Mouse (Mus musculus): Measurements from ENCODE around the gene Abhd12b.

The Abhd12b gene

DNA sequence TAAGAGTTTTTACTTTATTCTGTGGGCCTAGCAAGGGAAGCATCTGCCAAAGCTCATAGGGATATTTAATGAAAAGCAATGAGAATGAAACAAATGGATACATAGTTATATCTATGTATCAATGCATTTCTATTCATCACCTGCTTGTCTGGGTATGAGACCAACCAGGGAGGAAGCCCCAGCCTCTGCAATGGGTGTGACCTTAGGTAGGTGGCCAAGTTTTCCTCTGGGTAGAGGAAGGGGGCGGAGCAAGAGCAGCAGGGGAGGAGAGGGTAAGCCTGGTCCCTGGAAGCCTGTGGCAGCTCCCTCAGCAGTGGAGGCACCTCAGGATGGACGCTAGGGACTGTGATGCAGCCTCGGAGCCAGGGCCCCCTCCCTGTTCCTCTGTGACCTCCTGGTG, at the start of gene Abhd12b:
Gene Abhd12b (plus strand): TSS at position 301 of the 400 bp plus-strand sequence.
- no peak for DNase-seq (ENCODE audit: low spot score)

DNA sequence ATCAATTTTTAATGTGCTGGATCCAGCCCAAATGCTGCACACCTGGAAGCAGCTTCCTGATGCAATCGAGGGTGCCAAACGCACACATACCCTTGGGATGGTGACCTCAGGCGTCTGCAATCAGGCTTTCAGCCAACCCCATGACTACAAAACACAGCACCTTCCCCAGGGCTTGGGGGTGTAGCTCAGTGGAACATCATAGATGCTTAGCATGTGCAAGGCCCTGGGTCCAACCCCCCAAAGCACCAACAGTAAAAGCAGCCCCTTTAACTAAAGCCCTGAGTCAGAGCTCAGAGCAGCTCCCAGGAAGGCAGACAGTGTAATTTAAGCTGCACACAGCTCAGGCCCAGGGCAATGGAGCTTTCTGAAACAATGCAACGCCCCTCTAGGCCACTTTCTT, 49.7 kb upstream of the Abhd12b start:
- DNase-seq (ENCODE audit: low spot score) = no peak

DNA sequence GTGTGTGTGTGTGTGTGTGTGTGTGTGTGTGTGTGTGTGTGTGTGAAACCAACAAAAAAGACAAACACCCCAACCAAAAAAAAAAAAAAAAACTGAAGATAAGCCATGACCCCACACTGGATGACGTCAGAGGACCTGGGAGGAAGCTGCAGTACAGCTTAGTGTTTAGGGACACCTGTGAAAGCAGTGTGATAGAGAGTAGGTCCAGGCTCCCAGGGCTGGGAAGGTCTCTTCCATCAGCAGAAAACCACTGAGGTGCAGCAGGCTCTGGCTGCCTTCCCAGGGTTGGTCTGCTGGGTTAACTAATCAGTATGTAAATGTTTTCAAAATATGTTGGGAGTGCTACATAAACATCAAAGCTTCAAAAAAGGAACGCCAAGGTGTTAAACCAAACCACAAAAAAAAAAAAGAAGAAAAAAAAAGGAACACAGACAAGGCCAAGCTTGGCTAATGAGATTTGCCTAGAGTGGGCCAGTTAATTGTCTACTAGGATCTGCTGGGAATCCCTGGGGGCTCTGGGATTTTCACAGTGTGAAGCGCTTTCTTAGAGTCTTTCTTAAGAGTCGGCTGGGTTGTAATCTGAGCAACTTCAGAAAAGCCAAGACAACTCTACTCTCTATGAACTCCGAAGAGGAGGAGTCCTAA, 49.0 kb upstream of the Abhd12b start:
- no peak for DNase-seq (ENCODE audit: low spot score)

DNA sequence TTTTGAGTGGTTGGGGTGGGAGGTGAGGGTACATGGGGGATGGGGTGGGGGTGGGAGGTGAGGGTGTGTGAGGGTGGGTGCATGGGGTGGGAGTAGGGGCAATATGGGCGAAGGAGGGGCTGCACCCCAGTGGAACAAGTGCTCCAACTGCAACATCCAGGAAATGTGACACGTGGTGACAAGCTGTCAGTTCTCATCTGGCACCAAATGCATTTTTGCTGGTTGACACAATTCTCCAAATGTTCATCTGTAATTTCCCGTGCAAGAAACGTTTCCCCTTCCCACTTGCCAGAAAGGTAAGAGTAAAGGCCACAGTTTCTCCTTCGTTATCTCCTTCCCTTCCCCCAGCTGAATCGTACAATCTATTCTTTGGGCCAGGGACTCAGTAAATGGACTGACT, 48.1 kb upstream of the Abhd12b start:
- DNase-seq (ENCODE audit: low spot score) = no peak

DNA sequence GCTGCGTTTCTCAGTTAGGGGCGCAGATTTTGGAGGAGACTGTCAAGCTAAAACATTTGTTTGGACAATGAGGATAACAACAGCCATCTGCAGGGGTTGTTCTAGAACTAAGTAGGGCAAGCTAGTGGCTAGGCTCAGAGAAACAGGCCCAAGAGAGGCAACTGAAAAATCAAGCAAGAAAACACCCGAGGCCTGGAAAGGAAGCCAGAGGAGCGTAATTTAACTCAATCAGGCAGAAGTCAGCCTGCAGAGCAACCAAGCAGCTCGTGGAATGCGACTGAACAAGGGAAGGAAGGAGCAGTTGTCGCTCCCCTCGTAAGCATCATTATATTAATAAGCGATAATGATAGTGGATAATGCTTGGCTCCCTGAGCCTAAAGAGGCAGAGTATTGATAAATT, 47.4 kb upstream of the Abhd12b start:
- DNase-seq (ENCODE audit: low spot score) = no peak

DNA sequence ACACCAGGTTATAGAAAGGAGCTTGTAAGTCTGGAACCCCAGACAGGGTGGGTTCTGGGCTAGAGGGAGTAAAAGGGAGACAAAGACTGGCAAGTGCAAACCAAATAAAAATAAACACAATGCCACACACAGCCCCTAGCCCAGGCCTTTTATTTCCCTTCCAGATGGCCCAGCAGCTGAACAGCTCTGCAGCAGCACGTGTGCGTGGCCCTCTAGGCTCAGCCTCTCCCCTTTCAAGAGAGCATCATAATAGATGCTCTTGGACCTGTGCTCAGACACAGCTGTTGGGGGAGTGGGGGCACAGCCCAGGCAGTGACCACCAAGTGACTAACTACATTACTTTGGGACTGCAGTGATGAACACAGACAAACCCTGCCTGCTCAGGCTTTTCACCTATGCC, 45.8 kb upstream of the Abhd12b start:
- no peak for DNase-seq (ENCODE audit: low spot score)

DNA sequence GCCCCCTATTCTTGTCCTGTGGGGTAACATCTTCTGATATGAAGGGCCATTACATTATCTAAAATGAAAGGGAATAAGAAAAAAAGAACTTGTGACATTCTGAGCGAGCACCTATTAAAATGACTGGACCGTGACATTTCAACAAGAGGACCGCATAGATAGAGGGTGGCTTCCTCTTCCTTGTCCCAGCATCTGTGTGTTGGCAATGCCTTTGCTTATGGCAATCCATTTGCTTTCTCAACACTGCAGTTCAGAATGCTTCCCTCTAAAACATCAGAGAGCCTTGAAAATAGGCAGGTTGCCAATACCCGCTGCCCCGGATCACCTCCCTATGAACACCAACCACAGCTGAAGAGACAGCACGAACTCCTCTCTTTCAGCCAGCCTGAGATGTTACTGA, 44.0 kb upstream of the Abhd12b start:
- no peak for DNase-seq (ENCODE audit: low spot score)

DNA sequence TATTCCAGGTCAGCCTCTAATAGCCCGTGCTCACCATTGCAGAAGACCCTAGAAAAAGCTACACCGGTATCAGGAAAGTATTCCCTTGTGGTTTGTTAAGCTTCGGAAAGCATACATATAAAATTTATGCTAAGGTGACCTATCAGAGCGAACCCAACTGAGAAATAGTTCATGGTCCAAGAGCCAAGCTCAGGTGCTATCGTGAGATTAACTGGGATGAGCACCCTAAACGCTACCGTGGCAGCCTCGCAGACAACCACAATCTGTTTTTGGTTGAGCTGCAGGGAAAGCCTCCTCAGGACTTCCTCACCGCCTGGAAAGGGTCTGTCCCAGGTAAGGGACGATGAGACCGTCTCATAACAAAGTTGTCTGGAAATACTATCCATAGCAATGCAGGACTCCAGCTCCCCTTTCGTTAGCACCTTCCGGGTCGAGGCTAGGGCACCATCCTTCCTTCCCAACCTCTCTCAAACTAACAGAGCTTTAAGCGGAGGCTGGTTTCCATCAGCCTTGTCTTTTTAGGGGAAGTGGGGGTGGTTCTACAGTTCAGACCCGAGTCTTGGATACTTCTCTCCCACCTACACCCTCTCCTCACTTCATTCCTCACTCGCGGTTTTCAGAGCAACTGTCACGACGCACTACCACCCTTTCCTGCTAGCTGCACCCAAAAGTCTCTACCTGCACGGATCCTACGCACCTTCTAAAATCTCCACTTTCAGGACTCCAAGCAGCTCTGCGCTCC, 43.4 kb upstream of the Abhd12b start:
- DNase-seq (ENCODE audit: low spot score) = no peak

DNA sequence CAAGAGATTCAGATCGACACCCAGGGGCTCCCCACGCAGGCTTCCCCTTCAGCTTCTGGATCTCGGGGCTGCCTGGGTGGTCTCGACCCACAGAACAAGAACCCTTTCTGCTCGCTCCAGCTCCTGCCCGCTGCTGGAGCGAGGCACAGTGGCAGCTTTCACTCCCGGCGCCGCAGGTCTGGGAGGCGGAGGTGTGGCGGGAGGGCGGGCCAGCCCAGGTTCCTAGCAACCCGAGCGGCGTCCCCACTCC, 42.9 kb upstream of the Abhd12b start:
- no peak for DNase-seq (ENCODE audit: low spot score)

DNA sequence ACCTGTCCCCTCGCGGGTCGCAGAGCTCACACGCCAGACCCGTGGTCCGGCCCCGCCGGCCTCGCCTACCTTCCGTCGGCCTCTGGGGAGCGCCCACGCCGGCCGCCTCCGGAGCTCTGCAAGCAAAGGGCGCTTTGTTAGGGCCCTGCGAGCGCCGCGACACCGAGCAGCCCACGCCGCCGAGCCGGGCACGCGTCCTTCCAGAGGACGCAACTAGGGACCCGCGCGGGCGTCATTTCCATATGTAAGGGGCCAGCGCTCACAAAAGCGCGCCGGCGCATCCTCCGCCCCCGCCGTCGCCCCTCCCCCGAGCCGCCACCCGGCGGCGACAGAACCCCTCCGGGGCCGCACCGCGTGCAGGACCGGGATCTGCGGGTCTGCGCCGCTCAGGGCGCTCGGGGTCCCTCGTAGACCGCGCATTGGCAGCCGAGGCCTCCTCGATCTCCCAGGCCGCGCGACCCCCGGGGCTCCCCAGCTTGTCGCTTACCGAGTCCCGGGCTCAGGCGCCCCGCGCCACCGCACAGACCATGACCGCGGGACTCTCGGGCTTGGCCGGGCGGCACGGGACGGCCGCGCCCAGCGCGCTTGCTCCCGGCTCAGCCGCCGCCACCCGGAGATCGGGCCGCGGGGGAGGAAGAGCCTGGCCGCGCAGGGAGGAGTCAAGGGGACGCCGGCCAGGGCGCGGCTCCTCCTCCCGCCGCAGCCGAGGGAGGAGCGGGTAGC, 42.4 kb upstream of the Abhd12b start:
- DNase-seq (ENCODE audit: low spot score) = no peak

DNA sequence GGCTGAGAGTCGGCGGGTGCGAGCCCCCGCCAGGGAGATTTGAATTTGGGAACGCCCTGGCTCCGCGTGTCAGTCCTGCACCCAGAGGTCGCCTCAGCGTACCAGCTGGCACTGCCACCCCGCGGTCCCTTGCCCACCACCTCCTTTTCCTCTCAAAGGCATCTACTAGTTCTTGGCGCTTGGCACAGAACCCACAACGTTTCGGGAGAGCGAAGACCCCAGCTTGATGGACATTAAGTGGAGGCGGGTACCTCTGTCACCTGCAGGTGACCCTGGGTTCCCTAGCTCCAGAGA, 41.9 kb upstream of the Abhd12b start:
- no peak for DNase-seq (ENCODE audit: low spot score)

DNA sequence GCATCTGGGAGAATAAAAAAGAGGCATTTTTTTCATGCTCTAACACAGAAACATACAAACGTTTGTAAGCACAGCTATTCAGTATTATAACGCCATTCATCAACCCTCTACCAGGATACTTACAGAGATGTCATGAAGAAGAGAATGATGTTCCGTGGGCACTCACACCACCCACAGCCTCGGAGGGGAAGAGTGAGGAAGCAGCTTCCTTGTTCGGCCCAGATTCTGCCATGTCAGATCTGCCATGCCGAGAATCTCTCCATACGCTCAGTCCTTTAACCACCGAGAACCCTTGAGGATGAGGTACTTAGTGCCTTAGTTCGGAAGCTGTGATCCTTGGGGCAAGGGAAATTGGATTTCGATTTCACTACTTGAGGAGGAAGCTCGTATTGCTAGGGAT, 40.6 kb upstream of the Abhd12b start, which contains the start of gene Nin:
Gene Nin (minus strand): TSS at position 367 of the 400 bp plus-strand sequence.
- DNase-seq (ENCODE audit: low spot score) = no peak

DNA sequence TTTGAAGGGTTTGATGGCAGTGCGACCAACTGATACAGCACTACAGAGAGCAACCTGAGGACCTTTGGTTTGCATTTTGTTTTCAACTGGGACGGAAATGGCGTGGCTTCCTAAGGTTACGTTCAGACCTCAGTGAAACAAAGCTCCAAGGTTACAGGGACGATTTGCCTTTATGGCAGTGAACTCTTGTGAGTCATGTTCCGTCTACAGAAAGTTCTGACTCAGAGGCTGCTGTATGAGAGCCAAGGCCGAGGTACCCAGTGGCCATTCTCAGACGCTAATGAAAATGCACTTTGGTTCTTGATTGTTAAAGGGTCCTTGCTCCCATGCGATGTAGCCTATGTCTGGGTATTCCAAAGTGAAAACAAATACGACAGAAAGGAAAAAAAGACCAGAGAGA, 36.8 kb upstream of the Abhd12b start:
- no peak for DNase-seq (ENCODE audit: low spot score)

DNA sequence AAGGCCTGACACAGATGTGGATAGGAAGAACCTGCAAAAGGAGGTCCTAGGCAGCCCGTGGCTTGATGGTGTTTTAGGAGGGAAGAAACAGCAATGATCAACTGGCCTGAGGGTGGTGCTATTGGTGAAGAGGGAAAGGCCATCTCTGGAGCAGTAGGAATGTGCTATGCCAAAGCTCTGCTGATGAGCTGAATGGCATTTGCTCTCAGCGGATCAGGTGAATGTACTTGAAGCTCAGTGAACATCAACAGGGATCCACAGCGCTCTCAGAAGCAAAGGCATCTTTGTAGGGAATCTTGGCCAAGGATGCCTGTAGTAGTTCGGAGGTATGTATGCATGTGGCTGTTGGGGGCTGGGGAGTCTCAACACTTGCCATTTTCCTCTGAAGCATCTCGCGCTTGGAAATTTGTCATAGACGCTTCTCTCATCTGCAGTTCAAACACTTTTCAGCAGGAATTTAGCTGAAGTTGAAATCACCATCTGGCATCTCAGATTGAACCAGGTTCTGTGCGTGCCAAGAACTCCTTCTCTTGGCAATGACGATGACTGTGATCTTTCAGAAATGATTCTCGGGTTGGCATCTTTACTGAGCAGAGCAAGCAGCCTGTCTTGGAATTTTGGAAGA, 35.1 kb upstream of the Abhd12b start:
- peak; percentile 59 for DNase-seq (ENCODE audit: low spot score)

DNA sequence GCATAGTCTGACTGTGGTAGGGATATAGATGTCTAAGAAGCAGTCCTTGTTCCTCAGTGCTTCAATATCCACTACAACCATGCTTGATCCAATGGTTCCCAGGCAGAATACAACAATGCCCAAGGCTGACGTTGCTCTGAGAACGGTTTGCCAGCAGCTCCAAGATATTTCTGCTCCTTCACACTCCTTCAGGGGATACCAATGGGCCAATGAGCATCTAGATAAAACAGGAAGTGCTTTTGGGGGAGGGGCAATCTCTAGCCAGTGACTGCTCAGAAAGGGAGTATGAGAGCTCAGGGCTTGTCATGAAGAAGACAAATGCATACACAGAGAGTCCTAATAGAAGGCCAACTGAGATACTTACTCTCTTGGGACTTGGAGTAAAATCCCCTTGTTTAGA, 34.4 kb upstream of the Abhd12b start:
- no peak for DNase-seq (ENCODE audit: low spot score)

DNA sequence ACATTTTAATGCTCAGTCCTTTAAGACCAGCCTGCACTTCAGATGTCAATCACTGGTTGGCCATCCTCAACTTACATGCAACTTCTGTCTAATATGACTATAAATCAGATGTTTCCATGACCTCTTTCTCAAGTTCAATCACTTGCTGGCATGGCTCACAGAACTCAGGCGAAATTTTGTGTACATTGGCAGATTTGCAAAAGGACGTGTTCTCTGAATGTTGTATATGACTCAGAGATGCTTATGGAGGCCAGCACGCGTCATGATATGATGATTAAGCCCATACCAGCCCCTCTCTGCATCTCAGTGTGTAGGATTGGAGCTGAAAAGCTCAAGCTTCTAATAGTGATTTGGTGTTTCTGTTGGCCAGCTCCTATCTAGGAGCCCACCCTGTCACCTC, 27.3 kb upstream of the Abhd12b start:
- DNase-seq (ENCODE audit: low spot score) = no peak

DNA sequence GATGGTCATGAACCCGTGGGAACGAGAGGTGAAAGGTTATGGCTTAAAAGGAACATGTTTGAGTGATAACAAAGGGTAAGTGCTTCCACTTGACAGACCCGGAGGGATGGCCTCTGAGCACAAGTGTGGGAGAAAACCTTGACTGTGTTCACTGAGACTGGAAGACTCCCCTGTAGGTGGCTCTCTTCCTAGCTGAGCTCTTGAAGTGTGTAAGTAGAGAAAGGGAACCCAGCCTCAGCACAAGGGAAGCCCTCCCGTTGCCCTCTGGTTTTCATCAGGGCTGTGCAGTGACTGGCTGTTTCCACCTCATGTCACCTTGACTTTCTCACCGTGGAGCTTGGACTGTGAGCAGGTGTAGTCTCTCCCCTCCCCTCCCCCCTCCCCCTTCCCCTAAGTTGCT, 24.8 kb upstream of the Abhd12b start:
- no peak for DNase-seq (ENCODE audit: low spot score)

DNA sequence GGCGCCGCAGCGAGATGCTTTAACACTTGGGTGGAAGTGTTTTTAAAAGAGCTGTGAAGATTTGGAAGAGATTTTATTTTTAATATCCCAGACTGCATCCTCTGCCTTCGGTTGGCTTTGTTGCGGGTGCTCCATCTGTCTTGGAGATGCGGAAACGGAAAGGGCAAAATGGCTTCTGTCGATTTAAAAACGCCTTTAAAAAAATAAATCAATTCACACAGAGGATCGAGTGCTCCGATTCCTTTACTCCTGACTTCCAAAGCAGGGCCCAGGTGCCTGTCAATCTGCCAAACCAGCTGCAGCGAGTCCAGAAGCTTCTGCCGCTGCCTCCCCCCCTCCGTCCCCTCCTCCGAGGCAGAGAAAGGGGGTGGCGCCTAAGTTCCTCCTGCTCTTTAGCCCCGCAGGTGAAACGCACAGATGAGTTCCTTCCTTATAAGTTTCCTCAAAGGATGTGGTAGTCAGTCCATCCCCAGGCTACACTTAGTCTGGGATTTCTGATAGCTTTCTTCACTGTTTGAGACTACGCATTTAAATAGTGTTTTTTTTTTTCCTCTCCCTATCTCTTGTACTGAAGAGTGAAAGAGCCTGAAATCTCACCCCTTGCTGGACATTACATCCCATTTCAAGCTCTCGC, 22.8 kb upstream of the Abhd12b start:
- DNase-seq (ENCODE audit: low spot score) = no peak

DNA sequence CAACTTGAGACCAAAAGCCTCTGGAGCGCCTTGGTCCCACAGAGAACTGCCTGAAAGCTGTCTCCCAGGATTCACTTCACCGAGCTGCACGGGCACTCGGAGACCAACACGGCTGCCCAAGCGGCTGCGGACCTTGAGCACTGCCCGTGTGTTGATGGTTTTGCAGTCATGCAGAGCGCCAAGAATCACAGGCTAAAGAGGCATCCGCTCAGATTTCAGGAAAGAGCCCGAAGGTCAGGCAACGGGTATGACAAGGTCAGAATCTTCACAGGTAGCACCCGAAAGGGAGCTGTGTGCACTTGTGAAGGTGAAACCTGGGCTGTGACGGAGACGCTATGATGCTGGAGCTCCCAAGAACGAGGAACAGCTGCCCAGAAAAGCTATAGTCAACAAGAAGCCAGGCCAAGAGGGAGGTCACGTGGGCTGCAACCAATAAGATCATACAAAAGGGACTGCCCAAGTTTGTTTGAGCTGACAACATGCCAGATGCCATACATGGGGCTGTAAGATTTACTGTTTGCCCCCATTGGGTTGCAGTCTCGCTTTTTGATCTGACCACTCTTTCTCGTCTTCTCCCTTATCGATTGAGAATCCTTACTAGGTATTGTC, 19.2 kb upstream of the Abhd12b start:
- DNase-seq (ENCODE audit: low spot score) = no peak

DNA sequence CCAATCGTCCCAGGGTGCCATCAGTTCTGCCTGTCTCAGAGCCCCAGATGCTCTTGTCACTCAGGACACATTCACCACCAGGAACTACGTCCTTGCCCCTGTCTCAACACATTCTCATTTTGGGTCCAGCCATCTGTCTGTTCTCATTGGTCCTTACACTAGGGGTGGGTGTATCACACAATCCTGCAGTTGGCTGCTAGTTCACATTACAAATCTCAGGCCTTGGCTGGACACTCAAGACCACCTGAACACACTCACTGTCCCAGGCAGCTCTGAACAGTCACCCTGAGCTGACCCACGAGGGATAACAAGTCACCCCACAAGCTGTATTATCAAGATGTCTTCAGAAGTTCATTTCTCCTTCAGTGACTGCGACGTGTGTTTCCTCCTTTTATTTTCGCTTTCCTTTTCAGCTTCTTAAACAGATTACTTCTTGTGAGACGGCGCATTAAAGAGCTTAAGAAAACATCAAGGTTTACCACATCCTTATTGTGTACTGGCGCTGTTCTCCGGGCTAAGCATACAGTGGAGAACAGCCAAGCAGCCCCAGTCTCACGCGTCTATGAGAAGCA, 17.7 kb upstream of the Abhd12b start:
- no peak for DNase-seq (ENCODE audit: low spot score)

DNA sequence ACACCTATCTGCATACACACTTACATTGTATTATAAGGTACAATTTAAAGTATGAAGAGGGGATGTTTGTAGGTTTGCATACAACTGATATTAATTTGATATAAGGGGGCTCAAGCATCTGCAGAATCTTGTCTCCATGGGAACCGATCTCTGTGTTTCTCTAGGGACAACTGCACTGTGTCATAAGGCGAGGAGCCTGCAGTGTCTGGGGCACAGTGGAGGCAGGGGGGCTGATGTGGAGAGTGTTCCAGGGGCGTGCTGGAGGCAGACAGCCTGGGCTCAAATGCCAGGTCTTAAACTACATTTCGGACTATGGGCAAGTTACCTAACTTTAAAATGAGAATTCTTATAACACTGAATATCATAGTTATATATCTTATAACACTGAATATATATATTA, 16.8 kb upstream of the Abhd12b start:
- no peak for DNase-seq (ENCODE audit: low spot score)

DNA sequence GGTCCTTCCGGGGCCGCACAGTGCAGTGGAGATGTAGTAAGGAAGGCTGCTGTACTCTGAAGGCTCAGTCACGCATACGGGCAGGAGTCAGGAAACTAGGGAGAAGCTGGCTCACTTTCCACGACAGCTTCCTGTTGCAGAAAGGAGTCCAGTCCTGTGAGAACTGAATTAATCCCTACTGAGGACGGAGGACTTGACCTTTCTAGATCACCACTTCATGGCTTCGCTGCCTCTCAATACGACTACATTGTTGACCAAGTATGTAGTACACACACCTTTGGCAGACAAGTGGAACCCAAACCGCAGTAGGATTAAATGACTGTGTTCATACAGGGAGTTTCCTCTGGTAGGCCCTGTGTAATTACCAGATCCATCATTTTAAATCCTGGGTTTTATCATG, 16.3 kb upstream of the Abhd12b start:
- DNase-seq (ENCODE audit: low spot score) = no peak
